Mouse (Mus musculus) spleen, adult 18-20 months (tissue): ENCODE results near the gene Ugt1a10.
"Not testable (repeated sequence)": the region's sequence is repeated elsewhere in the genome, so short reads cannot be mapped to it uniquely, and the experiment has no call there.

Source experiments
- DNase-seq, 2 experiments: peaks; one replicate each; pipeline ENCODE4 v3.0.0; 2022; ENCODE audit warnings: mixed read lengths in 2 of 2

Ugt1a10 gene

DNA sequence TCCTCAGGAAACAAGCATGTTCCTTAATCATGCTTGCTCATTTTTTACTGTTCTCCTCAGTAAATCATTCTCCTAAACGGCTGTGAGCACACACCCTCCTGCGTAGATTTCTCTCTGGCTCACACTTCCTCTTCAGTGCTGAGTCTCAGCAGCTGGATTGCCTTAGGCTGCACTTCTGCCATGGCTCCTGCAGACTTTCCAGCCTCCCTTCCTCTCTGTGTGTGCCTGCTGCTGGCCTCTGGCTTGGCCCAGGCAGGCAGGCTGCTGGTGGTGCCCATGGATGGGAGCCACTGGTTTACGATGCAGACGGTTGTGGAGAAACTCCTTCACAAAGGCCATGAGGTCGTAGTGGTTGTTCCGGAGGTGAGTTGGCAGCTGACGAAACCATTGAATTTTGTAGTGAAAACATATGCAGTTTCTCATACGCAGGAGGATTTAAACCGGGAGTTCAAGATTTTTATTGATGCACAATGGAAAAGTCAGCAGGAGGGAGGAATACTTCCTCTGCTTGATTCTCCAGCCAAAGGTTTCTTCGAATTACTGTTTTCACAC lies 39.8 kb downstream of the Ugt1a10 start, which contains the start of gene Ugt1a7c:
TSS of gene Ugt1a7c (plus strand) at position 122 of the 552 bp plus-strand sequence.
- DNase-seq = no peak

DNA sequence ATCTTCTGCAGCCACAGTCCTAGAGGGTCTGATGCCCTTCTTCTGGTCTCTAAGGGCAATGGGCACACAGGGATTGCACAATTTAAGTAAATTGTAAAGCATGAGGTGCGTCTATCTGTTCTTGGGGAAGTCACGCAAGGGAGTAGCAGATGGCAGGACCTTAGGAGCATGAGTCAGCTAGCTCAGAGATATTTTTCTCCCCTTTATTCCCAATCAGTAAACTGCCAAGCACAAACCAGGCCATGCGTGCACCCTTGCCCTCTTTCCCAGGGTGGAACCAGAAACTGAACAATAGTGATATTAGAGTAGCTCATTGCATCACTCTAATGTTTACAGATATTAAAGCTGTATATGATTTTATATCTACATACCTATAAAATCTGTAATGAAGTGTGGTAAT lies 43.4 kb downstream of the Ugt1a10 start:
- not testable (repeated sequence) for DNase-seq

DNA sequence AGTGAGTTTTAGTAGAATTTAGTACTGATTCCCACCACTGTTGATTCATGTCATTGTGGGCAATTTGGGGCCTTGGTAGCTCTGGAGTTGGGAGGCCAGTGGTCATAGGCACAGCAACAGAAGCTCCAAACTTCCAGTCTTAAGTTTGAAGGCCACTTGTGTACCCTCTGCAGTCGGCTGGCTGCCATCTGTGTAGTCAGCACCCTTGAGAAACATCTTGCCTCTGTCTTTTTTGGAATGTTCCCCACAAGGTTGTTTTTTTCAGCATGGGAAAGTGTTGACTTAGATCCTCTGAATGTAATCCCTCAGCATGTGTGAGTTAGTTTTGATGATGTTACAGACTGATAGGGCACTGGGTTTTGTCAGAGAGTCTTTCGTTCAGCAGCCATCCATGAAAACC lies 44.5 kb downstream of the Ugt1a10 start:
- DNase-seq = not testable (repeated sequence)

DNA sequence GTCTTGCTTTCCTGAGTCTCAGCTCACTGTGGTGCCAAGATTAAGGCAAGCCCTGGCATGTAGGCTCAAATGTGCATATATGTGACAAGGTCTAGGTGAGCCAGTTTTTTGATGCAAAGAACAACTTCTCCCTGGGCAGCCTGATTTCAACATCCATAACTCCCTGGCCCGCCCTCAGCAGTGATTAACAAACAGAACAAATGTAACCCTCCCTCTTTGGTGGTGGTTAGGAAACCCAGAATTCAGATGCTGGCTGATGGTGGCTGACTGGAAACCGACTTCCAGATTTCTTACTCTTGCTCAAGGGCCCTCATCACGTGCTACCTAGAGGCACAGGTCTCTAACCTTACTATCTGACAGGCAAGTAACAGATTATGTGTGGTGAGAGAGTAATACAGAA lies 47.8 kb downstream of the Ugt1a10 start, which contains the start of gene Ugt1a6b:
TSS of gene Ugt1a6b (plus strand) at position 234 of the 400 bp plus-strand sequence.
- not testable (repeated sequence) for DNase-seq

DNA sequence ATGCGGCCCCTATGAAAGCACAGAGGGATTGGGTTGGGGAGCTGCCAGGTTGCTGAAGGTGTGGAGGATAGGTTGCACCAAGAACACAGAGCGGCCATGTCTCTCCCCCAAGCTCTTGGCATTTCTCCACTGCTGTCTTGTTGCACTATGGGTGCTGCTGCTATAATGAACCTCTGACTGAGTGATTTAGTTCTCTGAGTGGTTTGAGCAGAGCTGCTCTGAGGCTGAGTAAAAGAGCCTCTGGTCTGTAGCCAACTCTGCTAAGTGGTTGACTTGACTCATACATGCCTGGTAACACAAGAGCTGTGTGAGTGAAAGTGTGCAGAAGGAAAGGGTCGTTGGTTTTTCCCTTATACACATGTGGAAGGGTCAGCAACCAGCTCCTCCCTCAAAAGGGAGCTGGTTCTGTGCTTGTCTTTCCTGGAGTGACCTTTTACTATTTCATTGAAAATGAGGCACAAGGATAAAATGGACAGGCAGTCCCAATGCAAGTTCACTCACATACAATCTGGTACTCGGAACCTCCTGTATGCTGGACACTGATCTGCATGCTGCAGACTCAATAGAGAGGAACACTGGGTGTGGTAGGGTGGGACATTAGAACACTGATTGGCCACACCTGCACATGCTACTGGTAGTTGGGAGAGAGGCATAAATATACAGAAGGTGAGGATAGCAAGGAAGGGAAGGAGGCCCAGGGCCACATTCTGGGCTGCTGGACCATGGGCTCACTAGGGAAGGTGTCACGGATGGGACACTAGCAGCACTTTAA lies 48.7 kb downstream of the Ugt1a10 start:
- not testable (repeated sequence) for DNase-seq

DNA sequence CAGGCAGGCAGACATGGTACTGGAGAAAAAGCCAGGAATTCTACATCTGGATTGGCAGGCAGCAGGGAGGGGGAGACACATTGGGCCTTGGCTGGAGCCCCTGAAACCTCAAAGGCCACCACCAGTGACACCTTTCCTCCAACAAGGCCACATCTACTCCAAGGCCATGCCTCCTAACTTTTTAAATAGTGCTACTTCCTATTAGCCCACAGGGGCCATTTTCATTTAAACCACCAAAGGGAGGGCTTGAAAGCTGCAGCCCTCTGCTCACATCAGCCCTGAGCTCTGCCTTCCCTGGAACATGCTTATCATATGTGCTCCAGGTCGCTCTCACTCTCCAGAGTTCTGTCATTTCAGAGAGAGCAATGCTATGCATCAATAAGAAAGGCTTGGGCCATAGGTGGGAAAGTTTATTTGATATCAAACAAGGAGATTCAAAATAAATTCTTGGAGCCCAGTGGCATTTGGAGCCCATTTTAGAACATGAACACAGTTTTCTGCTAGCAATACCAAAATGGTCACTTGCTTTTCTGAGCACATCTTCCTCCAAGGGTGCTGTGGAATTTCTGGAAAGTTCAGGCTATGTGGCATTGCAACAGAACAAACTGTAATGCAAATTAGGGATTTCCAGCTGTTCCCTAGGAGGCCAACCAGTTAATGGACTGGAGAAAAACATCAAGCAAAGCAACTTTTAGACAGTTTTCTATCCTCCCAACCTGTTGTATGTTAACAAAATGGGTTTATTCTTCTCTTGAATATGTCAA lies 49.7 kb downstream of the Ugt1a10 start:
- DNase-seq = no peak

DNA sequence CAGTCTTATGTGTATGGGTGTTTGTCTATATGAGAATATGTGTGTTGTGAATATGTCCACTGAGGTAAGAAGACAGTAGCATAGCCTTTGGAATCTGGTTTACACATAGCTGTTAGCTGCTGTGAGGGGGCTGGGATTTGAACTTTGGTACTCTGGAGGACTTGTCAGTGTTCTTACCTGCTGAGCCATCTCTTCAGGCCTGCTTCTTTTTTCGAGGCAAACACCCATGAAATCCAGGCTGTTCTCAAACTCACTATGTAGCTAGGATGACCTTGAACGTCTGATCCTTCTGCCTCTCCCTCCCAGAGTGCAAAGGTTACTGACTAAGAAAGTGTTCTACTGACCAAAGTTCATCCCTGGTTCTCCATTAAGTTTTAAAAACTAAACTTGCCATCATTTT lies 50.5 kb downstream of the Ugt1a10 start:
- DNase-seq = no peak

DNA sequence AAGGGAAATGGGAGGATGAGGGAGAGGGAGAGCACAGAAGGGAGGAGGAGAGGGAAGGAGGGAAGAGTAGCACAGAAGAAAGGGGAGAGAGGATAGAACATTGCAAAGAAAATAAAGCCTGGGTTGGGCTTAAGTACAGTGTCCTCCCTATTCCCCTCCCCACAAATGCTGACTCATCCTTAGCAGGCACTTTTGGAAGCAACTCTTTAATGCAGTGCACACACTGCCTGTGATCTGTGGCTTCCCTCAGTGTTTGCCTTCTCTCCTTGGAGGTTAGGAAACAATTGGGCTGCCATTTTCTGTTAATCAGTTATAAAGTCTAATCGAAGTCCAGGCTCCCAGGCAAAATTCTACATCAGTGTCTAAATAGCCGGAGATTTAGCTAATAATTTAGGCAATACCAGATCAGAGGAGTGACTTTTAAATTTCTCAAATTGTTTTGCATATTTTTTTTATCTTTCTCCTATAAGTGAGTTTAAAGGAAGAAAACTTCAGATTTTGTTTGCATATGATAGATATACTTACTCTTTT lies 53.9 kb downstream of the Ugt1a10 start:
- not testable (repeated sequence) for DNase-seq

DNA sequence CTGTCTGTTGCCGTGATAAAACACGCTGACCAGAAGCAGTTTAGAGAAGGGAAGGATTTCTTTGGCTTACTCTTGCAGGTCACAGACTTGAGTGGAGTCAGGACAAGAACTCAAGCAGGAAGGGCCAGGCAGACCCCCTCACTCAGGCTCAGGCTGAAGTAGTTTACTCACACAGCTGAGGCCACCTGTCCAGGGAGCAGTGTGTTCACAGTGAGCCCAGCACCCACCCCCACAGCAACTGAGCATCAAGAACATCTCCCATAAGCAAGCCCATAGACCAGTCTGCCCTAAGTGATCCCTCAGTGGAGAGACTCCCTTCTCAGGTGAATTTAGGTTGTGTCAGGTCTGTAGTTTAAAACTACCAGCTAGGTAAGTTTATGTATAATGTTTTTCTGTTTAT lies 54.4 kb downstream of the Ugt1a10 start:
- DNase-seq = not testable (repeated sequence)

DNA sequence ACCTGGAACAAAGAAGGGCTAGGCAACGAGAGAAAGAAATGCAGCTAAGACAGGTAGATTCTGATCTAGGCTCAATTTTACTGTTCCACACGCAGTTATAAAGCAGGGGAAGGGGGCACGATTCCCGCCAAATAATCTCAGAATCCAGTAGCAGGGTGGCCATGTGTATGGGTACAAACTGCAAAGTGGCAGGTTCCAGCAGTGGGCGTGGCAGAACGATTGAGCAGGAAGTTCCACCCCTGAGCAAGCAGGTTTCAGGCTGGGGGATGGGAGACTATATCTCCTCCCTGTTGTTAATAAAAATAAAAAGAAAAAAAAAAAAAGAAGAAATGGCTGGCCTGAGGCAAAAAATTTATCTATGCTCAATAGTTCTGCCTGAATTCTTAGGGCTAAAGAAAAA lies 57.6 kb downstream of the Ugt1a10 start:
- not testable (repeated sequence) for DNase-seq

DNA sequence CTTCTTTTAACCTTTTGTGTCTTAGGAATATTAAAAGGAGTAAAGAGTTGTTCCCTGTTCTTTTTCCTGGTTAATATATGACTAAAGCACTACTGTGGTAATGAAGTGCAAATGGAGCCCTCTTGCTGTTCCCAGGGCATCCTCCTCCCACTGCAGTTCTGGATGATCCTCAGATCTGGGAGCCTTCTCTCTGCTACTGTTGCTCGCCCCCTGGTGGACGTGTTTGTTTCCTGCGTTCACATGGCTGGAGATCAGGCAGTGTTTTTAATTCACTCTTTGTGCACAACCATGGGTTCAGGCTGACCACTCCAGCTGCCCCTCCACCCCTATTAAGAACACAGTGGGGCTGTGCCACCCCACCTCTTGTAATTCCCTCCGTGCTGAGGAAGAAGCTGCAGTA lies 65.4 kb downstream of the Ugt1a10 start:
- not testable (repeated sequence) for DNase-seq

DNA sequence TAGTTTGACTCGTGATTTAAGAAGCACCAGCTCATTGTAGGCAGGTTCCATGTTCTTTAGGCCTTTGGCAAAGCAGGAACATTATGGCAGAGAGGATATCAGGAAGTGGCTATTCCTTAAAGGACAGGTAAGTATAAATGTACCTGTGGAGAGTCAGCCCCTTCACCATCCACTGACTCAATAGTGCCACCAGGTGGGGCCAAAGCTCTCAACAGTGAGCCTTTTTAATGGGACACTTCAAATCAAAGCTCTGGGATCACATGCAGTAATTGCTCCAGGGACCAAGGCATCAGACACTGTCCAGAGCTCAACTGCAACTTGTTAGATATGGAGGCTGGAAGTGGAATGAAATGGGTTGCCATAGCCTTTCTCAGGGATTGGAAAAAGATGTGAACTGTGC lies 66.3 kb downstream of the Ugt1a10 start:
- DNase-seq = not testable (repeated sequence)

DNA sequence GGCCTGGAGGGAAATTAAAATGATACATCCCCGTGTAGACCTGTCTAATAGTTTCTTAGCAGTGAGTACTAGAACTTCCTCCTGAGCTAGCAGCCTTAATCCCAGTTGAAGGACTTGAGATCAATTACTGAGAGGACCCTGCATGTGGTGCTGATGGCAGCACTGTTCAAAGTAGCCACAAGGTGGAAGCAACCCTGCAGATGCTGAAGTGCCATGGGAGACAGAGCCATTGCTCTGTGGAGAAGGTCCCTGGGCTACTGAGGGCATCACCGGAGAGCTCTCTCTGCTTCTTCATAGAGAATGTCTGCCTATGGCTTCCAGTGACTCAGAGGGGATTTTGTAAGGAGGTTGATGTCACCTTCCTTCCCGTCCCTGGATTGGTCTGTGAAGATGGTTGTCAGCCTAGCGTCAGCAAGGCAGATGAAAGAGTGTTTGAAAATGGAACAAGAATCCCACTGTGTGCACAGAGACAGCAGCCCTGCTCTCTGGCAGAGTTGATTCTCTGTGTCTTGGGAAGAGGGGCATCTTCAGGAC lies 70.7 kb downstream of the Ugt1a10 start:
- DNase-seq = not testable (repeated sequence)

DNA sequence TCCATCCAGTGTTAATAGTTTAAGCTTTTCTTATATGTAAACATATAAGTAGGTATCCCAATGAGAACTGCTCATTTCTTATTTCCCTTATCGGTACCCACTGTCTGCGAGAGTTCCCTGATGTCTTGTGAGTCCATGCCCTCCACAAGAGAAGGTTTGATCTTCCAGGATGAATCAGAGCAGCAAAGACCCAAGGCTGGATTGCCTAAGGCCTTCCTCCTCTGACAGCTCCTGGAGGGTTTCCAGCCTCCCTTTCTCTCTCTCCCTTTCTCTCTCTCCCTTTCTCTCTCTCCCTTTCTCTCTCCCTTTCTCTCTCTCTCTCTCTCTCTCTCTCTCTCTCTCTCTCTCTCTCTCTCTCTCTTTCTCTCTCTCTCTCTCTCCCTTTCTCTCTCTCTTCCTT lies 73.9 kb downstream of the Ugt1a10 start:
- DNase-seq = not testable (repeated sequence)

DNA sequence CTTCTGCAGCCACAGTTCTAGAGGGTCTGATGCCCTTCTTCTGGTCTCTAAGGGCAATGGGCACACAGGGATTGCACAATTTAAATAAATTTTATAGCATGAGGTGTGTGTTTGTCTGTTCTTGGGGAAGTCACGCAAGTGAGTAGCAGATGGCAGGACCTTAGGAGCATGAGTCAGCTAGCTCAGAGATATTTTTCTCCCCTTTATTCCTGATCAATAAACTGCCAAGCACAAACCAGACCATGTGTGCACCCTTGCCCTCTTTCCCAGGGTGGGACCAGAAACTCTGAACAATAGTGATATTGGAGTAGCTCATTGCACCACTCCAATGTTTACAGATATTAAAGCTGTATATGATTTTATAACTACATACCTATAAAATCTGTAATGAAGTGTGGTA lies 75.0 kb downstream of the Ugt1a10 start:
- not testable (repeated sequence) for DNase-seq

DNA sequence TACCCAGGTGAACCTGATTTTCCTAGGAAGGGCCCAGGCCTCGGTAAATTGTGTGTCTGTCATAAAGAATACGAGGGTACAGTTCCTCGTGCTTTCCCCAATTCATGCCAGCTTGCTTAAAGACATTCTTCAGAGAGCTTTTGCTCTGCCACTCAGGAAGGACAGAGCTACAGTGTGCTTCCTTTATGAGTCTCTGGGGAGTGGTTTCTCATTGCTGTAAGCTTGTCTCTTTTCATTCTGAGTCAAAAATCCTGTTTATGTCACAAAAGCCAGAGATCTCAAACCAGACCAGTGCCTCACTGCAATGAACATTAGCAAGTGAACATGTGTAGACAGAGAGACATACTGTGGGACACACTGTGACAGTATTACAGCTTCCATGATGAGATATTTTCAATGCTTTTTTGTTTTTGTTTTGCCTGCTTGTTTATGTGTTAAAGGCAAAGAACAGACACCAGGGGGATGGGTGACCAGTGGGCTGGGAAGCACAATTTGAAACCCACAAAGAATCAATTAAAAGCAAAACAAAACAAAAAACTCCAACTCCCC lies 78.8 kb downstream of the Ugt1a10 start:
- no peak for DNase-seq

DNA sequence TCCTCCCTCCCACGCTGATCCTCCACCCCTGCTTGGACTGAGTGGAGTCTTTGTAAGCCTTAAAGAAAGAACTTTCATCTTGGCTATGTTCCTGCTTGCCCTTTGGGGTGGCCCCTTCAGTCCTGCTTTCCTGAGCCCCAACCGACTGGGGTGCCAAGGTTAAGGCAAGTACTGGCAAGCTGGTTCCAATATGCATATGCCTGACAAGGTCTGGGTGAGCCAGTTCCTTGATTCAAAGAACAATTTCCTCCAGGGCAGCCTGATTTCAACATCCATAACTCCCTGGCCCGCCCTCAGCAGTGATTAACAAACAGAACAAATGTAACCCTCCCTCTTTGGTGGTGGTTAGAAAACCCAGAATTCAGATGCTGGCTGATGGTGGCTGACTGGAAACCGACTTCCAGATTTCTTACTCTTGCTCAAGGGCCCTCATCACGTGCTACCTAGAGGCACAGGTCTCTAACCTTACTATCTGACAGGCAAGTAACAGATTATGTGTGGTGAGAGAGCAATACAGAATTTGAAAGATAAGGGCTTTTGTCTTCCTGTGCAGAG lies 79.3 kb downstream of the Ugt1a10 start, which contains the start of gene Ugt1a6a:
TSS of gene Ugt1a6a (plus strand) at position 353 of the 555 bp plus-strand sequence.
- DNase-seq = not testable (repeated sequence)

DNA sequence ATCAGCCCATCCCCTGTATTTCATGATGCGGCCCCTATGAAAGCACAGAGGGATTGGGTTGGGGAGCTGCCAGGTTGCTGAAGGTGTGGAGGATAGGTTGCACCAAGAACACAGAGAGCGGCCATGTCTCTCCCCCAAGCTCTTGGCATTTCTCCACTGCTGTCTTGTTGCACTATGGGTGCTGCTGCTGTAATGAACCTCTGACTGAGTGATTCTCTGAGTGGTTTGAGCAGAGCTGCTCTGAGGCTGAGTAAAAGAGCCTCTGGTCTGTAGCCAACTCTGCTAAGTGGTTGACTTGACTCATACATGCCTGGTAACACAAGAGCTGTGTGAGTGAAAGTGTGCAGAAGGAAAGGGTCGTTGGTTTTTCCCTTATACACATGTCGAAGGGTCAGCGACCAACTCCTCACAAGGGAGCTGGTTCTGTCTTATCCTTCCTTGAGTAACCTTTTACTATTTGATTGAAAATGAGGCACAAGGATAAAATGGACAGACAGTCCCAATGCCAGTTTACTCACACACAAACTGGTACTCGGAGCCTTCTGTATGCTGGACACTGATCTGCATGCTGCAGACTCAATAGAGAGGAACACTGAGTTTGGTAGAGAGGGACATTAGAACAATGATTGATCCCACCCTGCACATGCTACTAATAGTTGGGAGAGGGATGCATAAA lies 80.2 kb downstream of the Ugt1a10 start:
- not testable (repeated sequence) for DNase-seq

DNA sequence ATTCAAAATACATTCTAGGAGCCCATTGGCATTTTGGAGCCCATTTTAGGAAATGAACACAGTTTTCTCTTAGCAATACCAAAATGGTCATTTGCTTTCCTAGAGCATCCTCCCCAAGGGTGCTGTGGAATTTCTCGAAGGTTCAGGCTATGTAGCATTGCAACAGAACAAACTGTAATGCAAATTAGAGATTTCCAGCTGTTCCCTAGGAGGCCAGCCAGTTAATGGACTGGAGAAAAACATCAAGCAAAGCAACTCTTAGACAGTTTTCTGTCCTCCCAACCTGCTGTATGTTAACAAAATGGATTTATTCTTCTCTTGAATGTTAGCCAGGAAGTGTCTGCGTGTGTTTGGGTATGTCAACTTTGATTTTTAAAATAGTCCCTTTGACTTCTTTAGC lies 81.5 kb downstream of the Ugt1a10 start:
- DNase-seq = no peak

DNA sequence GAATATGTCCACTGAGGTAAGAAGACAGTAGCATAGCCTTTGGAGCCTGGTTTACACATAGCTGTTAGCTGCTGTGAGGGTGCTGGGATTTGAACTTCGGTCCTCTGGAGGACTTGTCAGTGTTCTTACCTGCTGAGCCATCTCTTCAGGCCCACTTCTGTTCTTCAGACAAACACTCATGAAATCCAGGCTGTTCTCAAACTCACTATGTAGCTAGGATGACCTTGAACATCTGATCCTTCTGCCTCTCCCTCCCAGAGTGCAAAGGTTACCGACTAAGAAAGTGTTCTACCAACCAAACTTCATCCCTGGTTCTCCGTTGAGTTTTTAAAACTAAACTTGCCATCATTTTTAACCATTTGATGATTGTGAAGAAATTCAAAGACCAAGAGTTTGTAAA lies 82.1 kb downstream of the Ugt1a10 start:
- no peak for DNase-seq

DNA sequence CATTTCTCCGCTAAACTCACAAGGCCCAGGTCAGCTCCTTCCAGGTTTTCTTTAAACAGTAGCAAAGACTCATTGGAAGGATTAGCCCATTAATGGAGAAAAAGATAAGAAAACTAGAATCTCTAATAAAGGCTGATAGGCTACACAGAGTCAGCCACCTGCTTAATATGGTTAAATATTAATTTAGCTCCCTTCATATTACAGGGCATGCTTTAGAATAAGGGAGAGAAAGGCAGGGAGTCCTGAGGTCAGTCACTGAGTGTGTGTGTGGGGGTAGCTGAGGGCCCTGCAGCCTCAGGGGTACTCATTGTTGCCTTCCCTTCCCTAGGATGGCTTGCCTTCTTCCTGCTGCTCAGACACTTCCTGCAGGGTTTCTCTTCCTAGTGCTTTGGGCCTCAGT lies 83.0 kb downstream of the Ugt1a10 start:
- DNase-seq = no peak

DNA sequence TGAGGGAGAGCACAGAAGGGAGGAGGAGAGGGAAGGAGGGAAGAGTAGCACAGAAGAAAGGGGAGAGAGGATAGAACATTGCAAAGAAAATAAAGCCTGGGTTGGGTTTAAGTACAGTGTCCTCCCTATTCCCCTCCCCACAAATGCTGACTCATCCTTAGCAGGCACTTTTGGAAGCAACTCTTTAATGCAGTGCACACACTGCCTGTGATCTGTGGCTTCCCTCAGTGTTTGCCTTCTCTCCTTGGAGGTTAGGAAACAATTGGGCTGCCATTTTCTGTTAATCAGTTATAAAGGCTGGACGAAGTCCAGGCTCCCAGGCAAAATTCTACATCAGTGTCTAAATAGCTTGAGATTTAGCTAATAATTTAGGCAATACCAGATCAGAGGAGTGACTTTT lies 85.3 kb downstream of the Ugt1a10 start:
- DNase-seq = not testable (repeated sequence)
